Mouse (Mus musculus) embryonic fibroblast, embryonic 13.5 days (primary cell): ENCODE data around the gene Ush1g.

Source experiments
- CTCF ChIP-seq: IDR thresholded peaks from 2 replicates; pipeline ENCODE4 v1.5.1; 2011; ENCODE audit warnings: mild to moderate bottlenecking, control low read depth, low read length, moderate library complexity, borderline replicate concordance; ENCODE audit not compliant: insufficient read depth
- POLR2A ChIP-seq: IDR thresholded peaks from 2 replicates; pipeline ENCODE4 v1.6.1; 2011; ENCODE audit warnings: low read depth, mild to moderate bottlenecking, control low read depth, low read length, moderate library complexity

GRCm38 (mm10) chr11:115278176-115278575 is 43.7 kb downstream of the Ush1g start:
- no peak for TF ChIP-seq CTCF
- TF ChIP-seq POLR2A, result no peak
